Mouse (Mus musculus) thymus, adult 2 months (tissue): ENCODE results near the gene Meis2.

ENCODE experiments used
- CTCF ChIP-seq: fragments of 200-500 bp; IDR thresholded peaks from 2 replicates; pipeline ENCODE4 v1.5.1; 2012; ENCODE audit warnings: mild to moderate bottlenecking, control low read depth, low read length, moderate library complexity, borderline replicate concordance; ENCODE audit not compliant: control insufficient read depth, poor library complexity, insufficient read depth; ENCODE audit errors: extremely low read depth
- POLR2A ChIP-seq: fragments of 200-500 bp; IDR thresholded peaks from 2 replicates; pipeline ENCODE4 v1.6.1; 2012; ENCODE audit warnings: mild to moderate bottlenecking, low read length, control low read depth, moderate library complexity; ENCODE audit not compliant: control insufficient read depth, poor library complexity, insufficient read depth; ENCODE audit errors: extremely low read depth

GRCm38 (mm10) chr2:116105179-116105578 lies 39.5 kb upstream of the Meis2 start:
- TF ChIP-seq CTCF (no peak), POLR2A (no peak)
